Mouse (Mus musculus): ENCODE measurements around the gene Nectin1. TPM values are rescaled to one million over a fixed set of nuclear protein-coding genes. Genes with fewer than 3 reads are reported as not detected.

The Nectin1 gene
- polyA plus RNA-seq, 1 experiment from 2014 or later, result 13.2 TPM

GRCm38 (mm10) chr9:43755464-43755863 is 11.7 kb downstream of the Nectin1 start:
- Histone ChIP-seq H3K9ac (ENCODE audit: low read depth, low read length) (no peak overlapping the region), H3K9me3 (replicated peaks; ENCODE audit: control insufficient read depth, low read length, poor library complexity, severe bottlenecking) (no peaks in the 10 kb centered on the region), H3K4me2 (ENCODE audit: low read length) (no peak overlapping the region), H3K4me3 (ENCODE audit: low read depth, low read length) (no peak overlapping the region), H3K36me3 (ENCODE audit: control insufficient read depth, insufficient read depth, low read length) (no peaks in the 10 kb centered on the region), H3K4me1 (ENCODE audit: control insufficient read depth, insufficient read depth, low read length) (peaks cover 28% of the 10 kb centered on the region), H3K27me3 (ENCODE audit: control insufficient read depth, insufficient read depth, low read depth, low read length) (no peaks in the 10 kb centered on the region), H3K27ac (ENCODE audit: low read length) (no peak overlapping the region)
- ATAC-seq, result no peak
- WGBS, result 82% methylated on average over 4 of the region's 4 CpGs

DNA sequence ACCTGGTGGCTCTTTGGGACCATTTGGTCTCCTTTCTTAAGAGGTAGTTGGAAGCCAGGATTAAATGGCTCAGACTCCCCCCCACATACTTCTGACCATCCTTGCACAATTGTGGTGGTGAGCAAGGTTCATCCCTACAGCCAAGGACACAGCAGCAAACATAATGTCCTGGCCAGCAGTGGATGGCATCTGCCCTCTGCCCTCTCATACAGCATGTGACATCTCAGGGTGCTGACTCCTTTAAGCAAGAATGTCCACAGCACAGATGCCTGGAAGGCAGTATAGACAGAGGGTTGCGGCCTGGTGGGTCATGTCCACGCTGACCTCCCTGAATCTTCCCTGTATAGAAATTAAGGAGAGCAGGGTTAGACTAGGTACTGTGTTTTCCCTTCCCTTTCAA is 12.1 kb downstream of the Nectin1 start:
- Histone ChIP-seq H3K4me1 (ENCODE audit: control insufficient read depth, insufficient read depth, low read length) (peaks cover 32% of the 10 kb centered on the region), H3K9me3 (replicated peaks; ENCODE audit: control insufficient read depth, low read length, poor library complexity, severe bottlenecking) (no peaks in the 10 kb centered on the region), H3K4me2 (ENCODE audit: low read length) (no peak overlapping the region), H3K4me3 (ENCODE audit: low read depth, low read length) (no peak overlapping the region), H3K36me3 (ENCODE audit: control insufficient read depth, insufficient read depth, low read length) (no peaks in the 10 kb centered on the region), H3K27ac (ENCODE audit: low read length) (no peak overlapping the region), H3K27me3 (ENCODE audit: control insufficient read depth, insufficient read depth, low read depth, low read length) (no peaks in the 10 kb centered on the region), H3K9ac (ENCODE audit: low read depth, low read length) (no peak overlapping the region)
- 87% methylated on average over 2 of the region's 2 CpGs for WGBS
- ATAC-seq, result no peak

- no peak overlapping the region for H3K4me3 ChIP-seq (ENCODE audit: low read depth, low read length)
- no peaks in the 10 kb centered on the region for H3K27me3 ChIP-seq (ENCODE audit: control insufficient read depth, insufficient read depth, low read depth, low read length)
- no peak overlapping the region for H3K27ac ChIP-seq (ENCODE audit: low read length)
- H3K4me1 ChIP-seq (ENCODE audit: control insufficient read depth, insufficient read depth, low read length), result peaks cover 45% of the 10 kb centered on the region
- no peak for ATAC-seq
- H3K9me3 ChIP-seq (replicated peaks; ENCODE audit: control insufficient read depth, low read length, poor library complexity, severe bottlenecking), result no peaks in the 10 kb centered on the region
- H3K36me3 ChIP-seq (ENCODE audit: control insufficient read depth, insufficient read depth, low read length), result no peaks in the 10 kb centered on the region
- H3K9ac ChIP-seq (ENCODE audit: low read depth, low read length), result no peak overlapping the region
- 73% methylated on average over 10 of the region's 10 CpGs for WGBS
- H3K4me2 ChIP-seq (ENCODE audit: low read length), result no peak overlapping the region
These were observed 13.4 kb downstream of the Nectin1 start for GRCm38 (mm10) chr9:43757225-43757624.

DNA sequence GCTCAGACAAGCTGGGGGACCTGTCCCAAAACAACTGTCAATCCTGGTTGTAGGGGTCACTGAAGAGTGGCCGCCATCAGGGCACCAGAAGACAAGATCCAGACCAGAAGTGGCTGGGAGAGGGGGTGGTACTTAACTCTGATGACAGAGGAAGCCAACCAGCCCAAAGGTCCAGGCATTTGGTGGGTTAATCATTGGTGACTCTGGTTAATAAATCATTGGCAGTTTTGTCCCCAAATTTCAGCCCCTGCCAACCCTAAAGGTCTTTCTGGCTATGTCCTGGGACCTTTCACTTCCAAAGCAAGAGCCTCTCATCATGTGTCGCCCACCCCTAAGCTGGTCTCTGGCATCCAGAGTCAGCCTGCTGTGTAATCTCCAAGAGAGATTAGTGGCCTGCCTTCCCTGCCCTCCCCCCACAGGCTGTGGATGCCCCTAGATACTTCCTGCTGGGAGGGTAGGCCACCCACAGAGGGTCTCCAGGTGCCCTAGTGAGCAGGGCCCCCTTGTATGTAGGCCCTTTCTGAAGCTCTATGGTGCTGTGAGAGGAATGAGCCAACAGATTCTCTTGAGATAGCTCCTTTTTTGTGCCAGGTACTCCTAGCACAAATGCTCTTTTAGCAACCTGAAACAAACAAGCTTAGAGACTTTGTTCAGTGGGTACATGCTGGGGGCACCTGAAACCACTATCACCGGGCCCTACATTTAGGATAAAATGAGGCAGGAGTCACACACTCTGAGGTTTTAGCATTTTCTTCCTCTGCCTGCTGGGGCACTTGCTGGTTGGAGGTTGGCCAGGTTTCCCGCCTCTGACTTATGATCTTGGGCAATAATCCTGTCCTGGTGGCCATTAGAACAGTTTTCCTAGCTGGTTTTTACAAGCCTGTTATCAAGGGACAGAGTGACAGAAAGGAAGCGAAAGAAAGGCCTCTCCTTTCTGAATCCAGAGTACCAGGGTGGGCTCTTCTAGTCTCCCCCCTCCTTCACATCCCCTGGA is 14.5 kb downstream of the Nectin1 start:
- H3K27me3 ChIP-seq (ENCODE audit: control insufficient read depth, insufficient read depth, low read depth, low read length), result no peaks in the 10 kb centered on the region
- no peaks in the 10 kb centered on the region for H3K9me3 ChIP-seq (replicated peaks; ENCODE audit: control insufficient read depth, low read length, poor library complexity, severe bottlenecking)
- 58% methylated on average over 5 of the region's 5 CpGs for WGBS
- H3K4me3 ChIP-seq (ENCODE audit: low read depth, low read length), result no peak overlapping the region
- ATAC-seq, result no peak
- no peak overlapping the region for H3K9ac ChIP-seq (ENCODE audit: low read depth, low read length)
- H3K27ac ChIP-seq (ENCODE audit: low read length), result no peak overlapping the region
- peaks cover 45% of the 10 kb centered on the region for H3K4me1 ChIP-seq (ENCODE audit: control insufficient read depth, insufficient read depth, low read length)
- no peak overlapping the region for H3K4me2 ChIP-seq (ENCODE audit: low read length)
- no peaks in the 10 kb centered on the region for H3K36me3 ChIP-seq (ENCODE audit: control insufficient read depth, insufficient read depth, low read length)

DNA sequence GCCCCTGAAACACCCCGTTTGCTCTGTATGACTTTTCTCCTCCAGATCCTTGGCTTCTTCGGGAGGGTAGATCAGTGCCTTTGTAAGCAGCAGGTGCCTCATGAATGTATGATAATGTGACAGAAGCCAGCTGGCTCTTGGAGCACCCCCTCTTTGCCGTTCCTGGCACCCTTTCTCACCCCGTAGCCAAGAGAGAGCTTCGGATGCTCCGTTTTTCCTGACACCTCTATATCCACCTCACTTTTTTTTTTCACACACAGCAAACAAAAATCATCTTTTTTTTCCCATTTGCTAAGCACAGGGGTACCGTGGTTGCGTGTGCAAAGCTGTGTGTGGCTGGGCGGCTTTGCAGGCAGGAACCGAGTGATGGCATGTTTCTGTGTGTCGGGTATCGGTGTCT is 16.3 kb downstream of the Nectin1 start:
- Histone ChIP-seq H3K4me3 (ENCODE audit: low read depth, low read length) (no peak overlapping the region), H3K9me3 (replicated peaks; ENCODE audit: control insufficient read depth, low read length, poor library complexity, severe bottlenecking) (no peaks in the 10 kb centered on the region), H3K4me2 (ENCODE audit: low read length) (no peak overlapping the region), H3K27ac (ENCODE audit: low read length) (no peak overlapping the region), H3K27me3 (ENCODE audit: control insufficient read depth, insufficient read depth, low read depth, low read length) (no peaks in the 10 kb centered on the region), H3K36me3 (ENCODE audit: control insufficient read depth, insufficient read depth, low read length) (no peaks in the 10 kb centered on the region), H3K4me1 (ENCODE audit: control insufficient read depth, insufficient read depth, low read length) (peaks cover 39% of the 10 kb centered on the region), H3K9ac (ENCODE audit: low read depth, low read length) (no peak overlapping the region)
- 60% methylated on average over 12 of the region's 12 CpGs for WGBS
- ATAC-seq, result no peak

DNA sequence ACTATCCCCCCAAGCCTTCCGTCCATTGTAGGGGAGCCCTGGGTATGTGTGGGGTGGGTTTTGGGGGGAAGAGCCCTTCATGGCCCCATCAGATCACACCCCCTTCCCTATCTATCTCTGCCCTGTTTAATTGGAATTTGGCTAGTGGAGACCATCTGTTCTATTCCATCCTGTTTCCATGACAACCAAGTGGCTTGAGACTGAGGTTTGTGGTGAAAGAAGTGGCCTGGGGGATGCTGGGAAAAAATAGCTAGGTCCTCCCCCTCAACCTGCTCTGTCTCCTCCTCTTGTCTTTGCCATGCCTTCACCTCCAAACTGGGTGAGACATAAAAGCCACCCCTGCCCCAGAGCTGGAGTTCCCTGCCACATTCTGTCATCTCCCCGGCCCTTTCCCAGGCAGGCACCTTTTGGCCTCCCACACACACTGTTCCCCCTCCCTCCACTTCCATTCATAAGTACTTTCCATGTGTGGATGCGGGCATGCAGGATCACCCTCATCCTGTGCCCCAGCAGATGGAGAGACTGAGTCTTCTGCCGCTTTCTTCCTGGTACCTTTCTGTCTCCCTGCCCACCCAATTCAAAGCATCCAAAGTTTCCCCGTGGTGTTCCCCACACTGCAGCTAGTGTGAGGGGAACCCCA is 17.5 kb downstream of the Nectin1 start:
- Histone ChIP-seq H3K4me2 (ENCODE audit: low read length) (peak overlapping the region; percentile 37), H3K4me1 (ENCODE audit: control insufficient read depth, insufficient read depth, low read length) (peaks cover 44% of the 10 kb centered on the region), H3K9me3 (replicated peaks; ENCODE audit: control insufficient read depth, low read length, poor library complexity, severe bottlenecking) (no peaks in the 10 kb centered on the region), H3K9ac (ENCODE audit: low read depth, low read length) (0 out of 2 replicates have a peak overlapping the region, but pooled peaks have one; percentile 36), H3K4me3 (ENCODE audit: low read depth, low read length) (no peak overlapping the region), H3K36me3 (ENCODE audit: control insufficient read depth, insufficient read depth, low read length) (no peaks in the 10 kb centered on the region), H3K27me3 (ENCODE audit: control insufficient read depth, insufficient read depth, low read depth, low read length) (no peaks in the 10 kb centered on the region), H3K27ac (ENCODE audit: low read length) (peak overlapping the region; percentile 79)
- peak; percentile 69 for ATAC-seq
- WGBS, result 31% methylated on average over 5 of the region's 5 CpGs

DNA sequence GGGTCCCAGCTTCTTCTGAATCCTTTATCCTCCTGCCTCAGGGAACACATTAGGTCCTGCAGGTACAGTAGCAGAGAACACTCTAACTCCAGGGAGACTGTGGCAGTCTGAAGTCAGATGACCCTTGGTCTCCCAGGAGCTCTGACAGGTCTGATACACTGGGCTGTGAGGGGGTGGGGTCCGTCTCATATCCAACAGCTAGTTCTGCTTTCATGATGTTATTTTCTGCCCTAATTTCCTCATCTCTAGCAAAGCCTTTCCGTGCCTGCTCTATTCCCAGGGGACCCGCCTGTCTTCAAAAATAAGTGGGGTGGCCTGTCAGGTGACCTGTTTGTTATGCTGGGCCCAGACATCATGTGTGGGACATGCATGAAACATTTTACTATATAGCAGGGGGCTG is 18.2 kb downstream of the Nectin1 start:
- Histone ChIP-seq H3K9me3 (replicated peaks; ENCODE audit: control insufficient read depth, low read length, poor library complexity, severe bottlenecking) (no peaks in the 10 kb centered on the region), H3K27me3 (ENCODE audit: control insufficient read depth, insufficient read depth, low read depth, low read length) (no peaks in the 10 kb centered on the region), H3K36me3 (ENCODE audit: control insufficient read depth, insufficient read depth, low read length) (no peaks in the 10 kb centered on the region), H3K27ac (ENCODE audit: low read length) (peak overlapping the region; percentile 79; the same call in 1 of the 2 replicates), H3K4me1 (ENCODE audit: control insufficient read depth, insufficient read depth, low read length) (peaks cover 38% of the 10 kb centered on the region), H3K4me3 (ENCODE audit: low read depth, low read length) (no peak overlapping the region), H3K4me2 (ENCODE audit: low read length) (no peak overlapping the region), H3K9ac (ENCODE audit: low read depth, low read length) (no peak overlapping the region)
- ATAC-seq, result 0 out of 2 replicates have a peak, but pooled peaks have one; percentile 21
- WGBS, result 56% methylated on average over 3 of the region's 3 CpGs

GRCm38 (mm10) chr9:43765419-43766179 is 21.8 kb downstream of the Nectin1 start:
- Histone ChIP-seq H3K4me3 (ENCODE audit: low read depth, low read length) (no peak overlapping the region), H3K36me3 (ENCODE audit: control insufficient read depth, insufficient read depth, low read length) (no peaks in the 10 kb centered on the region), H3K27me3 (ENCODE audit: control insufficient read depth, insufficient read depth, low read depth, low read length) (no peaks in the 10 kb centered on the region), H3K4me1 (ENCODE audit: control insufficient read depth, insufficient read depth, low read length) (peaks cover 38% of the 10 kb centered on the region), H3K27ac (ENCODE audit: low read length) (no peak overlapping the region), H3K9me3 (replicated peaks; ENCODE audit: control insufficient read depth, low read length, poor library complexity, severe bottlenecking) (no peaks in the 10 kb centered on the region), H3K9ac (ENCODE audit: low read depth, low read length) (no peak overlapping the region), H3K4me2 (ENCODE audit: low read length) (no peak overlapping the region)
- ATAC-seq, result no peak
- WGBS, result 53% methylated on average over 14 of the region's 14 CpGs
